Mouse (Mus musculus): ENCODE data around the gene Mex3a.

Mex3a gene

GRCm38 (mm10) chr3:88546674-88547418 lies 14.7 kb downstream of the Mex3a start:
- DNase-seq (ENCODE audit: low spot score): no peak

GRCm38 (mm10) chr3:88548180-88548917 lies 16.2 kb downstream of the Mex3a start, which contains the start of gene Rab25:
TSS of gene Rab25 (minus strand) at chr3:88548300.
- peak; percentile 61 for DNase-seq (ENCODE audit: low spot score)

DNA sequence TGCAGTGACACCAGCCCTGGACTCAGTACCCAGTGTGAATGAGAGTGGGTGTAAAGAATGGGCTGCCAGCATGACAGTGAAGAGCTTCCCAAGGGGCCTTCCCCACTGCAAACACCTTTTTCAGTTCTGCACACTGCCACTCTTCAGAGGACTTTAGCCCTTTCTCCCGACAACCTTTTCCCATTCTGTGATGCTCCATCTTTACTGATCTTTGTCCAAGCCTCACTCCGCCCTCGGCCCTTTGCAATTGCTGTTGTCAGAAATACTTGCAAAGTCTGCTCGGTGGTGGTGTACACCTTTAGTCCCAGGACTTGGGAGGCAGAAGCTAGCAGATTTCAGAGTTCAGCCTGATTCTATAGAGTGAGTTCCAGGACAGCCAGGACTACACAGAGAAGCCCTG lies 19.4 kb downstream of the Mex3a start:
- DNase-seq (ENCODE audit: low spot score): no peak

GRCm38 (mm10) chr3:88552082-88552645 lies 20.0 kb downstream of the Mex3a start:
- no peak for DNase-seq (ENCODE audit: low spot score)

DNA sequence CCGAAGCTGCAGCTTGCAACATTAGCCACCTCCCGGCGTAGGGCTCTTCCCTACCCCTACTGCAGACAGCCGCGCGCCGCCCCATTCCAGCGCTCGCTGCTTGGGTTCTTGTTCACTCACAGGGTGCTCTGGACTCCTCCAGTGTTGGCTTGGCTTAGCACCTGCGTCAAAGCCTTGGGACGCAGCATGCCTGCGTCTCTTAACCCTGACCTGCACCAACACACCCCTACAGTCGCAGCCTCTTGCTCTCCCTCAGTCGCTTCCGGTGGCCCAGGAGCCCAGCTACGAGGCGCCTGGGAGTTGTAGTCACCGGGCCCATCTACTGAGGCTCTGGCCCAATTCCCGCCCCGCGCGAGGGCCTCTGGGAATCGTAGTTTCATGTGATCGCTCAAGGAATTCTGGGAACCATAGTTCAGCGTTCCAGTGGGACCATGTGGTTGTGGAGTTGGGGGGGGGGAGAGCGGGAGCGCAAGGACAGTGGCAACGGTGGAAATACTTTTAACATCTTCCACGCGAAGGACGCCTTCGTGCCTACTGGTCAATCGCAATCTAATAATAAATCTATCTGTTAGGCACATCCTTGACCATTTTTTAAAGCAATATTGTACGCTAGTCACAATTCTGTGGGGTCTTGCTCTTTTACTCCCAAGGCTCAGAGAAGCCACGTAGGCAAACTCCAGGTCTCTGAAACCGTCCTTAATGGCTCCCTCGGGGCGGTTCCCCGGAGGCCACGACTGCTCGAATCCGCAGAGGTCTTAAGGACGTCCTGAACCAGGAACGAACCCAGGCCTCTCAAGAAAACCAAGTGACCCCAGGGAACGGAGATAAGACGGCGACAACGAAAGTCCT lies 20.7 kb downstream of the Mex3a start, which contains the start of gene Lamtor2:
Lamtor2 (minus strand) TSS at position 399 of the 849 bp plus-strand sequence.
- peak; percentile 91 for DNase-seq (ENCODE audit: low spot score)

GRCm38 (mm10) chr3:88553525-88553879 lies 21.3 kb downstream of the Mex3a start, which contains the start of gene Ubqln4:
TSS of gene Ubqln4 (plus strand) at chr3:88553758.
- peak; percentile 95 for DNase-seq (ENCODE audit: low spot score)

DNA sequence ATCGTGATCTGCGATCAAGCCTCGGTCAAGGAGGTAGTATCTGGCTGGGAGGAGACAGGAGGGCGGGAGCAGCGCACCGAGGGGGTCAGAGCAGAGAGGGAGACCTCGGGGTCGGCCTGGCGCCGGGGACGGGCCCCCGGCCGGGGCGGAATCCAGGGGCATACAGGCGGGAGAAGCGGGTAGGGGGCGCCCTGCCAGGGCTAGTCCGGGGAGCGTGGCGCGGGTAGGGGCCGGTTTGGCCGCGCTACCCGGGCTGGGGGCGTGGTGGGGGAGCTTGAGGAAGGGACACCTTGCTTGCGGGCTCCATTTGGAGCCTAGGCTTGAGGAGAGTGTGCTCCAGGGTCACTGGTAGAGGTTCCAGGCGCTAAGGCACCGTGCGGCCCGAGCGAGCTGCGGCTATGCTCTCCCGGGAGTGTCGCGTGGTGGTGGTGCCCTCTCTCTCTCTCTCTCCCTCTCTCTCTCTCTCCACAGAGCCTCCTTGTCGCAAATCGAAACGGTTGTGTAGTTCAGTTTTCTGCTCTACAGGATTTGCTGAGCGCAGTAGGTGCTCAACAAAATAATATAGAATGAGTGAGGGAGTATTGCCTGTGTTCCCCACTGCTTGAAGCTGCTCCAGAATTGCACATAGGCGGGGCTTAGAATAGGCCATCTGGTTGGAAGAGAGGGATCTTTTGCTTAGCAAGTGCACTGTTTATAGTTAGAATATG lies 21.8 kb downstream of the Mex3a start:
- DNase-seq (ENCODE audit: low spot score): no peak

DNA sequence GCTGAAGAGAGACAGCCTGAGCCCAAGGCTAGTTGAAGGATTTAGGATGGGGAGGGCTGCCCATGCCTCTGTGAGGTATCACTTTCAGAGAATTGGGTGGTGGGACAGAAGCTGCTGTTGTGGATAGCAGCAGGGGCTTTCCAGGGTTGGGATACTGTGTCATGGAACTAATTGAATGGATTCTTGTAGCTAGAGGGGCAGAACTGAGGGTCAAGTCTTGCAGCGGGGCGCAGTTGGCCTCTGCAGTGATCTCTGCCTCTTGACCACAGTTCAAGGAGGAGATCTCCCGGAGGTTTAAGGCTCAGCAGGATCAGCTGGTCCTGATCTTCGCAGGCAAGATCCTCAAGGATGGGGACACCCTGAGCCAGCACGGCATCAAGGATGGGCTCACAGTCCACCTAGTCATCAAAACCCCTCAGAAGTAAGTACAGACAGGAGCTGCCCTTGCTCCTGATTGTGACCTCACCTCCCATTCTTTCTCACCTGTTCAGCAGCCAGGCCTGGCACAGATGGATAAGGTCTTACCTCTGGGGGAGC lies 22.9 kb downstream of the Mex3a start:
- DNase-seq (ENCODE audit: low spot score): no peak

GRCm38 (mm10) chr3:88555731-88556130 lies 23.5 kb downstream of the Mex3a start:
- no peak for DNase-seq (ENCODE audit: low spot score)

DNA sequence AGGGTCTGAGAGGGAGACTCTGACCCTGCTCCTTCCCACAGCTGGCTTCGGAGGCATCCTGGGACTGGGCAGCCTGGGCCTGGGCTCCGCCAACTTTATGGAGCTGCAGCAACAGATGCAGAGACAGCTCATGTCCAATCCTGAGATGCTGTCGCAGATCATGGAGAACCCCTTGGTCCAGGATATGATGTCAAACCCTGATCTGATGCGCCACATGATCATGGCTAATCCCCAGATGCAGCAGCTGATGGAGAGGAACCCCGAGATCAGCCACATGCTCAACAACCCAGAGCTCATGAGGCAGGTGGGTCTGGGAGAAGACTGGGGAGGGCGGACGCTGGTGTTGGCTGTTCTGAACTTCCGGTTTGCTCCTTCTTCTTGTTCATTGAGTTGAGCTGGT lies 24.4 kb downstream of the Mex3a start:
- no peak for DNase-seq (ENCODE audit: low spot score)

GRCm38 (mm10) chr3:88559596-88559995 lies 27.4 kb downstream of the Mex3a start:
- DNase-seq (ENCODE audit: low spot score): no peak

GRCm38 (mm10) chr3:88561989-88562388 lies 29.8 kb downstream of the Mex3a start:
- no peak for DNase-seq (ENCODE audit: low spot score)

- DNase-seq (ENCODE audit: low spot score): no peak
These were observed 31.2 kb downstream of the Mex3a start for GRCm38 (mm10) chr3:88563442-88563841.

- no peak for DNase-seq (ENCODE audit: low spot score)
These were observed 31.8 kb downstream of the Mex3a start for GRCm38 (mm10) chr3:88563966-88564365.

GRCm38 (mm10) chr3:88566116-88566515 lies 33.9 kb downstream of the Mex3a start:
- DNase-seq (ENCODE audit: low spot score): no peak

- DNase-seq (ENCODE audit: low spot score): no peak
These were observed 34.4 kb downstream of the Mex3a start for GRCm38 (mm10) chr3:88566536-88567061.

GRCm38 (mm10) chr3:88567892-88568291 lies 35.7 kb downstream of the Mex3a start:
- DNase-seq (ENCODE audit: low spot score): no peak

DNA sequence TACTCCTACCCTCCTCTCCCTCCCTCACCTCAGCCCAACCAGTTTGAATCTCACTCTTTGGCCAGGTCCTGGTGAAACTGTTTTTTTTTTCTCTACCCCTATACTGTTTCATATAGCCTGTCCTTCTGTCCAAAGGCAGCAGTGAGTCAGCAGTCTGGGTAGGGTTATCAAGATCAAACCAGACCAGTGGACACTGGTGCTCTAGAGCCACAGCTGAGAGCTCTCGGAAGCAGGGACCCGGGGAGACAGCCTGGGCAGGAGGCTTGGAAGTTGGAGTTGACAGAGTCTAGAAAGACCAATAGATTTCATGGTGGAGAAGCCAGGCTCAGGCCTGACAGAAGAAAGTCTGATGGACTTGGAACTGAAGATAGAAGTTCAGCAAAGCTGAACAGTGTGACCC lies 36.4 kb downstream of the Mex3a start:
- DNase-seq (ENCODE audit: low spot score): no peak

DNA sequence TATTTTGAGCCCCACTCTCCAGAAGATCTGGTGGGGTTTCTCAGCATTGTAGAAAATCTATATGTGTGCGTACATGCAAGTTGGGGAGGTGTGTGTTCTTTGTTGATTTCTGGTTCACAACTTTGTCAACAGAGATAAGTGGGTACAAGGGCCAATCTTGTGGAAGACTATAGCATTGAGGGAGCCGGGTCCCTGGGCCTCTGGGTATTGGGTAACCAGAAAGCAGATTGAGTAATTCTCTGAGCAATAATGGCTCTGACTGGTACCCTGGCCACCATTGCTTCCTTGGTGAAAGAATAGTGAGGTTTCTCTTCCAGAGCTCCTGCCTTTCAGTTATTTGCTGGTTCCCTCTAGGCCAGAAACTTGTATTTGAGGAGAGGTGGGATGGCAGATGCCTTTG lies 36.9 kb downstream of the Mex3a start:
- no peak for DNase-seq (ENCODE audit: low spot score)

GRCm38 (mm10) chr3:88569694-88570093 lies 37.5 kb downstream of the Mex3a start:
- DNase-seq (ENCODE audit: low spot score): no peak

DNA sequence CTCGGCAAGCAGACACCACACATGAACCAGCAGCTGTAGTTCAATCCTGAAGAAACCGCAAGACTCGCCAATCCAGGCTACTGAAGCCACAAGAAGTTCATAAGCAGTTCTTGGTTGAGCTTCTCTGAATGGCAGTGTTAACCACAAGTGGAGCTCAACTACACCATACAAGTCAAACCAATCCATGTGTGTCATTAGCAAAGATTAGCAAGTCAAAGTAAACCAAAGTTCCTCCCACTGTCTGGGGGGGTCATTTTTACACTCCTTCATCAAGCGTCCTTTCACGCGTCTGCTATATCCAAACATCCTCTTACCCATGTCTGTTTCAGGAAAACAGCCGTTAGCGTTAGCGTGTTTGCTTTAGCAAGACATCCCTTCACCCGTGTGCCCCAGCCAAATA lies 38.1 kb downstream of the Mex3a start:
- DNase-seq (ENCODE audit: low spot score): no peak

All from urinary bladder, postnatal 25 days (tissue).